Mouse (Mus musculus) left cerebral cortex, postnatal 14 days (tissue): ENCODE measurements around the gene Apom. TPM values are rescaled to one million over a fixed set of nuclear protein-coding genes. Genes with fewer than 3 reads are reported as not detected.

ENCODE experiments used
- DNase-seq, 2 experiments: peaks; one replicate each; pipeline ENCODE4 v3.0.0; 2021 to 2022; ENCODE audit warnings: low spot score in 2 of 2, mixed read lengths in 1 of 2
- intact Hi-C: fragments of 180-260 bp; cut with DNase I; formaldehyde crosslinking; loops from one replicate; pipeline ENCODE4 v1.15.1; 2025
- long read RNA-seq, 2 experiments: library from polyadenylated mRNA; stranded (forward); transcript quantifications; one replicate each; pipeline ENCODE4 v2.0.0; 2021
- total RNA-seq, 2 experiments: library from RNA; stranded (reverse); gene quantifications; 2 replicates each; pipeline ENCODE4 v1.2.3; 2021

The Apom gene
- total RNA-seq = not detected
- long read RNA-seq, experiment 1 = 0 reads
- long read RNA-seq, experiment 2 = 0 reads

DNA sequence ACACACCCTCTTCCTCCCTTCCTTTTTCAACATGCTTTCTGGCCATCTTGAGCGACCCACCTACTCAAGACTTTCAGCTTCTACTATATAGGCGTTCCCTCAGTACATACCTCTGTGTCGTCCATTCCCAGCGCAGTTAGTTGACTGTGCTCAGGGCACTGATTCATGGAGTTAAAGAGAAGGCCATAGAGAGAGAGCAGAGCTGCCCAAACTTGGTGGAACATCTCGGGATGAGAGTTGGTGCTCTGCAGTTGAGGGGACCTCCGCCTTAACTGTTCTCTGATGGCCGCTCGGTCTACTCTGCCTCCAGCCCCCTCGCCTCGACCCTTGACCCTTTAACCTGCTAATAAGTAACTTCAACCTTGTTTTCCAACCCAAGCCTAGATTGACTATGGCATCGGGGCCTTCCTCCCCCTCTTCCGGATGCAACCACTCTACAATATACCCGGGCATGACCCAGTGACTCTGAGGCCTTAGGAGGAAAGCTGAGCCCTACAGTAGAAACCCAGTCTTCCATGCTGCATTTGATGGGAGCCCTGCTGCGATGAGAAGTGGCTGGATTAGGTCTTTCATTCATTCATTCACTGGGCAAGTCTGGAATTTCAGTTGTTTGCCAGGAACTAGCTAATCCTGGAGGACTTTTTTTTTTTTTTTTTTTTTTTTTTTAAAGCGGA lies at the start of gene Apom:
TSS of gene Apom (minus strand) at position 551 of the 674 bp plus-strand sequence.
- intact Hi-C loops = no loop called here

GRCm38 (mm10) chr17:35180093-35180492 lies 48.2 kb upstream of the Apom start:
- intact Hi-C loops = no loop called here
- DNase-seq = no peak

More for the DNA sequence above, at the start of gene Apom:
- DNase-seq = no peak

- peak in 1 of 2 experiments; percentile 62 for DNase-seq
- intact Hi-C loops = loop anchor here (2.0 kb wide), 1 partner anchor 54 kb away; the partner anchor contains the start of gene Atp6v1g2
Measured at GRCm38 (mm10) chr17:35178528-35178927, 46.7 kb upstream of the Apom start.

DNA sequence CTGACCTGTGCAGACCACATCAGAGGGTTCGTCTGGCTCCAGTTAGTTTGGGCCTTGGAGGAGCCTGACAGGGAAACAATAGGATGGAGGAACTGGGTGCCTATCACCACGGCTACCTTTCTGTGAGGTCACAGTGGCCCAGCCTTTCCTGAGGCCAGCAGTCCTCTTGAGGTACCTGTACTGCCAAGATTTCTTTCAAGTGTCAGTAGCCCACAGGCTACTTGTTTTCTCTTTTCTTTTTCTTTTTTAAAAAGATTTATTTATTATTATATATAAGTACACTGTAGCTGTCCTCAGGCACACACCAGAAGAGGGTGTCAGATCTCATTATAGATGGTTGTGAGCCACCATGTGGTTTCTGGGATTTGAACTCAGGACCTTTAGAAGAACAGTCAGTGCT lies 44.1 kb upstream of the Apom start, which contains the start of gene Aif1:
TSS of gene Aif1 (minus strand) at position 101 of the 400 bp plus-strand sequence.
- no peak for DNase-seq
- intact Hi-C loops = no loop called here

DNA sequence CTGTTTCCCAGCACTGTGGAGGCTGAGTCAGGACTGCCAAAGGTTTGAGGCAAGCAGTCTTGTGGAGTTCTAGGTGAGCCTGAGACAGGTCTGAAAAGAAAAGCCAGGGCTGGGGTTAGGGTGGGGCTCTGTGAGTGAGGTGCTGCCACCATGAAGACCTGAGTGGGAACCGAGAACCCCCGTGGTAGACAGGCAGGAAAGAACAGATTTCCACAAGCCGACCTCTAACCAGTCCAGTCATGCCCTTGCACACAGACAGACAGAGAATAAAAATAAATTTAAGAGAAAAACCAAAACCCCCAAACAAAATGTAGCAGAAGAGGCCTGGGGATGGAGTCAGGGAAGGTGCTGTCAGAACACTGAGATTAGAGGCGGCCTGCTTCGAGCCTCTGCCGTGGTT lies 43.5 kb upstream of the Apom start:
- no peak for DNase-seq
- intact Hi-C loops = no loop called here

GRCm38 (mm10) chr17:35174201-35174977 lies 42.5 kb upstream of the Apom start:
- no peak for DNase-seq
- intact Hi-C loops = no loop called here

DNA sequence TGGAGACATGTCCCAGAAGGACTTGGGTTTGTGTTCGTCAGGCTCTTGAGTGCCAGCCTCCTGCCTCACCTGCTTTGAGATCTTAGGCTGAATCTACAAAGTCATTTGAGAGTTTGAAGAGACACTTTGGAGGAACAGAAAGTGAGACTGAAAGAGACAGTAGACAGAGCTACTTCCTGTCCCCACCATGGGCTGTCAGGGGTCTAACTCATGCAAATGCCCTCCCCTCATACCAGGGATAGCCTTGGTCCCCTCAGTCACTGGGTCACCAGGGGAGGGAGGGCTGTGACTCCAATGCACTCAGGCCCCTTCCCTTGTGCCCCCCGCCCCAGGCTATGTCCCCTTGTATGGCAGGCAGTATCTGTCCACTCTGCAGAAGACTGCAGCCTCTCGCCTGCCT lies 41.5 kb upstream of the Apom start:
- intact Hi-C loops = no loop called here
- no peak for DNase-seq

GRCm38 (mm10) chr17:35172445-35173234 lies 40.8 kb upstream of the Apom start:
- no peak for DNase-seq
- intact Hi-C loops = no loop called here

GRCm38 (mm10) chr17:35168541-35169207 lies 36.8 kb upstream of the Apom start:
- DNase-seq = peak in 1 of 2 experiments; percentile 52
- intact Hi-C loops = loop anchor here (2.0 kb wide), 1 partner anchor 64 kb away; the partner anchor contains the start of gene Atp6v1g2

- intact Hi-C loops = loop anchor here (2.0 kb wide), 1 partner anchor 65 kb away; the partner anchor contains the start of gene Atp6v1g2
- DNase-seq = no peak
Measured at GRCm38 (mm10) chr17:35167794-35168193, 35.9 kb upstream of the Apom start.

DNA sequence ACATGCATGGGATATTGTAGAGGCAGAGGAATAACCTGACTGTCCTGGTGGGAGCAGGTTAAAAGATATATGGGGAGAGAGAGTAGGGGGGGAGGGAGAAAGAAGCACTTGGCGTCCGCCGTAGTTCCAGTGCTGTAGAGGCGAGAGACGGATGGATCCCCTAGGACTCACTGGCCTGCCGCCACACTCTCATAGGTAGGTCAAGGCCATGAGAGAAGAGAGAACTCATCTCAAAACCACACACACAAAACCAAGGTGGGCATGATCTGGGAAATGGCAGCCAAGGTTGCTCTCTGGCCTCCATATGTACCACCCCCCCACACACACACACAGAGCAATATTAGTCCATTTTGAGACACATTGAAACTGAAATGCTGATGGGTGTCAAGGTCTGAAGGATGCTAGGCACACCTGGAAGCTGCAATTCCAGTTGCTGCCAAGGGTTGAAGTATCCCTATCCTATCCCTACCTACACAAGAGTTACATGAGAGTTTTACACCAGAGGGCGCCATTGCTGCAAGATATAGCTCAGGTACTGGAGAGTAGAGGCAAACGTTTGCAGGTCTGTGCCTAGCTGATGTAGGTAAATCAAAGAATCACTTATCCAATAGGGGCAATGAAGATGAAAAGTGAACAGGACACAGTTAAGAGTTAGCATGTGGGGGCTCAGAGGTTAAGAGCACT lies 34.6 kb upstream of the Apom start:
- intact Hi-C loops = no loop called here
- peak; percentile 81 to 87 for DNase-seq

DNA sequence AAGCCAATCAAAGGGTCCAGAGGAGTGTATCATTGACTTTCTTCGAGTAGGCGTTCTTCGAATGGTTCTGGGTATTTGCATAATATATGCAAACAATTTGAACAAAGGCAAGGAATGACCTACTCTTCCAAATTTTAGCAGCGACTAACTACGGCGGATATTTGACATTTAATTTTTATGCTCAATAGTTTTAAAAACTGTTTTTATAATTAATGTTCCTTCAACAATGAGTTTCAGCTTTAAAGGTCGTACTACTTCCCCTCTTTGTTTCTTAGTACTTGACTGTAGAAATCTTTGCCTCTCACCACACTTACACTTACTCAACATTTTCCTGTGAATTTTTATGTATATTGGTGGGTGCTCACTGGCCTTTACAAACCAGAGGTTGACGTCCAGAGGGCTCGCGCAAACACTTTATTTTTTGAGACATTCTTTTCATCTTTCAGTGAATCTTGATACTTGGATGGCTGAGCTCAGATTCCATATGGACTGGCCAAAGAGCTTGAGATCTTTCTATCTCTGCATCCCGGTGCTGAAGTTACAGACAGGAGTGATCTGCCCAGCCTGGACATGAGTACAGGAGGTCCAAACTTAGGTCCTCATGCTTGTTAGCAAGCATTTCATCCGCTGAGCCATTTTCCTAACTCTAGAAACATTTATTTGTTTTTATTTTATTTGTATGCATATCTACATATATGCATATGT lies 33.8 kb upstream of the Apom start:
- no peak for DNase-seq
- intact Hi-C loops = no loop called here

GRCm38 (mm10) chr17:35164568-35165450 lies 33.0 kb upstream of the Apom start, which contains the start of gene Prrc2a:
Prrc2a (minus strand) TSS chr17:35164897.
- intact Hi-C loops = no loop called here

GRCm38 (mm10) chr17:35164218-35164567 lies 32.3 kb upstream of the Apom start:
- intact Hi-C loops = no loop called here

More at GRCm38 (mm10) chr17:35164568-35165450, 33.0 kb upstream of the Apom start, which contains the start of gene Prrc2a:
- peak; percentile 99 for DNase-seq

DNA sequence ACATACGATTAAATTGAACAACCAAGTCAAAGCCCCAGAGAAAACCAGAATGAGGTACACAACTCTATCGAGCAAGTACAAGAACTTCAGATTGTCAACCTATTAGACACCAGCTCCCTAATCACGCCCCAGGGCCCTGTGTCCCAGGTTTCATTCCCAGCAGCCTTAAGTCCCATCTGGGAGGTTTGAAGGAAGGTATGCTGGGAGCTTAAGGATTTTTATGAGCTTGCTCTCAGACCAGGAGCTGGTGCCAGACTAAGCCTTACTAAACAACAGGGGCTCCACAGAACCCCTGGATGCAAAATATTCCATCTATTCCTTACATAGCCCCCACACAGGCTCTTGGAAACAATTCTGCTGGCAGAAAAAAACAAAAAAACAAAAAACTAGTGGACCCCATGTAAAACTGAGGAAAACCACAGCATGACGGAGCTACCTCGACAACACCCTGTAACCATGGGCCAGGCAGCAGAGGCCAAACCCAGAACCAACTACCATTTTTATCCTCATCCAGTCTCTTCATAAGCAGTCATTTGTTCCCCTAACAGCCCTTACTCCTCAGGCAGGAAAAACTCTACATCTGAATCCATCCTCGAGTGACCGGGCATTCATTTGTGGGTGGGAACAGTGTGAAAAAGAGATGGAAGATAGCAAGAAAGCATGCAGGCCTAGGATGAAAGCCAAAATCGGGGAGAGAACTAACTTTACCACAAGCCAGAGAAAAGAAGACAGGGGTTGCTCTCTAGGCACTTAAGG lies 31.7 kb upstream of the Apom start:
- peak in 1 of 2 experiments; percentile 33 for DNase-seq
- intact Hi-C loops = no loop called here

More at GRCm38 (mm10) chr17:35164218-35164567, 32.3 kb upstream of the Apom start:
- no peak for DNase-seq

DNA sequence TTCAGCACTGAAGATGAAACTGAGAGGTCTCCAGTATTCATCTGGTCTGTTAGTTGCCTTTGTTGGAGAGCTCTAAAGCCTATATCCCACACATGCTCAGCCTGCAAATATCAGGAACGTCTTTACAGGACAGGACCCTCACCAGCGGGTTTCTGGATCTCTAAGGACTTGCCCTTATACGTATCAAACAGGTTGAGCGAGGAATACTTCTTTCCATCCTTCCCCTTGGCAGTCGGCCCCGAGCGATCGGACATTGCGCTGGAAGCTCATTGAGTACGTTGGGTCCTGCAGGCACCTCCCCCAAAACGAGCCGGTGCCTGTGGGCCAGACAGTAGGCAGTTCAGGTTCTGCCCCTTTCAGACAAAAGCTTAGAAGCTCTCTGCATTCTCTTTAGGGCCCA lies 30.9 kb upstream of the Apom start:
- intact Hi-C loops = no loop called here
- no peak for DNase-seq
